Mouse (Mus musculus): ENCODE results near the gene Pepd.

Gene Pepd

DNA sequence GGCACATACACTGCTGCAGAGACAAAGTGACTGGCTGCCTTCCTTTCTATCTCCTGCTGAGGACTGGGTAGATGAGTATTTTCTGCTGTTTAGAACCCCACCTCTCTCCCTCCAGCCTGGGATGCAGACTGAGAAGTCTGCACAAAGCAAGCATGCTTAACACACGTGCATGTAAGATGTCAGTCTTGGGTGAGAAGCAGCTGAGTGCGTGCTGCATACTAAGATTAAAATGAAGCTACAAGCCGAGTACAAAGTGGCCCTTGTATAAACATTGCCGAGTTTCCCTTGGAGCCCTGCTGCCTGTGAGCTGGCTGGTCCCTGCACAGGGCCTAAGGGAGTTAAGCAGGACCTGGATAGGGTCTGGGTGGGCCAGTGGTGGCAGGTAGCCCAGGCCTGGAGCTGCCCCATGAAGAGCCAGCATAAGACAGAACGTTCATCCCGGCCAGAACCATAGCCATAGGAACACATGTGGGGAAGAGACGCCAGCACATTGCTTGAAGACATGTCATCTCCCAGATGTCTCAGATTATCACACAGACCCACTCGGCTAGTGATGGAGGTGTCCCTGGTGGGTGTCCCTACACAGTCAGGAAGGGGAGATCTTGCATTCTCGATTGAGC, 115.7 kb downstream of the Pepd start:
- in situ Hi-C loops (cut with MboI, MseI), result no loop called here

DNA sequence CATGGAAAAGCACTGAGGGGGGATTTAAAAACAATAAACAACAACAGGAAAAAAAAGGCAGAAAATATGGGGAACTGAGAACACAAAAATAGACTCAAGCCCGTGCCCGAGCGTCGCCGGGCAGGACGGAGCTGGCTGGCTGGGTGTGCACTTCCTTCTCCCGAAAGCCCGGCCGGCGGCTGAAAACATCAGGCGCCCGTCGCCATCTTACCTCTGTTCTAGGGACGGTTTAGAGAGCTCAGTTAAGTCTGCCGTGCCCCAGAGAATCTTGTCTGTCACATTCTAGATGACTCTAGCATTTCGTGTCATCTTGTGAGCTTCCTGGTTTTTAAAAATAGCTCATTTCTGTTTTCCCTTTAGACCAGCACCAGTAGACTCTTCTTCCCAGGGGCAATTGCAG, 116.4 kb downstream of the Pepd start:
- in situ Hi-C loops (cut with MboI, MseI), result no loop called here

DNA sequence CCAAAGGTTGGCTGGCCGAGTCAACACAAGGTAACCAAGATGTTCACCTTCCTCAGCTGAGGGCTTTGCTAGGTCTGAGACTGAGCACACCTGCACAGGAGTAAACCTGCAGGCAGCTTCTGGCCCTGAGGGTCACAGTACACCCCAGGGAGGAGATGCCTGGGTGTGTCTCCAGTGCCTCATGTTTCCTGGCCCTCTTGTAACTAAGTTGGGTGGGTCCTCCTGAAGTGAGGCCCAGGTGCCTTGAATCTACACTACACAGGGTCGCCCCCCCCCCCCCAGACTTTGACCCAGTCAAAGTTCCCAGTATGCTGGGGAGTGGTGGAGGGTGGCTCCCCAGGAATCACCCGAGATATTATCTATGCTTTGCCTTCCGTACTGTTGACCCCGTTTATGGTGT, 117.0 kb downstream of the Pepd start:
- in situ Hi-C loops (cut with MboI, MseI), result no loop called here

DNA sequence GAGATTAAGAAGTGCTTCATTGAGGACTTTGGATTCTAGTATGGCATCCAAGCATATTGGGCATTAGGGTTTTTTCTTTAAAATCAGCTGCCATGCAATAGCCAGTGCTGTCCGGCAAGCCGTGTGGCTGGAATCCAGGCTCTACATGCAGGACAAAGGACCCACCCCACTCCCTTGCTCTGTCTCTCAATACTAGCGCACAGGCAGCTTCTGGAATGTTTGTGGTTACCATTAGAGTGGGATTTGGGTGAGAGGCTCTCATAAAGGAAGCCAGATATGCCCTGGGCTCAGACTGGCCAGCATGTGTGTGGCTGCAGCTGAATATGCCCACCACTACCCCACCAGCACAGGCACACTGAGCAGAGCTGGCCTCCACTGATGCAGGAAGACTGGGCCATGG, 117.5 kb downstream of the Pepd start:
- in situ Hi-C loops (cut with MboI, MseI), result loop anchor here in 1 of 2 experiments (5.0 to 10.0 kb wide), 2 partner anchors 143 to 235 kb away; no protein-coding TSS in a partner anchor

DNA sequence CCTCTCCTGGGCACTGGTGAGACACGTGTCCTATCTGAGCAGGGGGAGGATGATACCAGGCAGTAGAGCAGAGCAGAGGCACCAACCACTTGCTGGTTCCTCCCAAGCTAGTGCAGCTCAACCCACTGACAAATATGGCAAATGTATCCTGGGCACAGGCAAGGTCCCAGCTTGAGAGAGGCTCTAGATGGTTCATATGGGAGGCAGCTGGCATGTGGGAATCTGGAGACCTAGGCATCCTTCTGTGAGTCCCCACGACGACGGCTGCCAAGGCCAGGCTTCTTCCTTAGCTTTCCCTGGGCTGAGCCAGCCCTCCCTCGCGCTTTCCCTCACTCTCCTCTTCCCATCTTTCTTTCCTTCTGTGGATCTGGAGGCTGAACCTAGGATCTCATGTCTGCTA, 118.4 kb downstream of the Pepd start:
- in situ Hi-C loops (cut with MboI, MseI), result loop anchor here in 1 of 2 experiments (5.0 to 10.0 kb wide), 2 partner anchors 142 to 234 kb away; no protein-coding TSS in a partner anchor

DNA sequence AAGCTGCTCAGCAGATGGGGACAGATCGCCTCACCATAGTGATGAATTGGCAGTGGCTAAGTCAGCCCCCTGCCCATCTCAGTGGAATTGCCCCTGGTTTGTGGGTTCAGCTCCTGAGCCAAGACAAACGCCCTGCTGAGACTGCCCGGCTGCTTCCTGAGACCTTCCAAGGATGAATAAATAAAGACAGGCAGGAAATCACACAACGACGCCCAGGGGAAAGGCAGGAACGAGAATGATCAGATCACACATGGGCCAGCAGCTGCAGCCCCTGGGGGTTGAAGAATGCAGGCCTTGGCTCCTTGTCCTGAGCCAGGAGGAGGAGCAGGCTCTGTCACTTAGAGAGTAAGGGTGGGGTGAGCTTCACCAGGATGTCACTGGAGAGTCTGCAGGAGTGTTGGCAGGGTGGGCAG, 123.0 kb downstream of the Pepd start:
- in situ Hi-C loops (cut with MboI, MseI), result loop anchor here (5.0 to 10.0 kb wide), 2 partner anchors 137 to 230 kb away; no protein-coding TSS in a partner anchor

DNA sequence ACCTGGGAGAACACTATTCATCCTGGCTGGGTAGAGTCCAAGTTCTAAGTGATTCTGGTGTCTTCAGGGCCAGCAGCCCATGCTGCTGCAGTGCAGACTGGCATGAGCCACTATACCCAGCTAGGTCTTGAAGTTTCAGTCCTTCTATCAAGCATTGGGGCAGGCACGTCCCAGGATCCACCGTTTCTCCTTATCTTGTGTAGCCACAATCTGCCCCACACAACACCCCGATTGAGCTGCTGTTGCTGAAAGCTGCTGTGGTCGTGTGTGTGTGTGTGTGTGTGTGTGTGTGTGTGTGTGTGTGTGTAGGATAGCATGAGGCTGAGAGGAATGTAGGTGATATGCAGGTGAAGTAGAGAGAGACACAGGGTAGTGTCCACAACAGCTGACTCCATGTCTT, 123.4 kb downstream of the Pepd start:
- in situ Hi-C loops (cut with MboI, MseI), result loop anchor here (5.0 to 10.0 kb wide), 2 partner anchors 137 to 229 kb away; no protein-coding TSS in a partner anchor

DNA sequence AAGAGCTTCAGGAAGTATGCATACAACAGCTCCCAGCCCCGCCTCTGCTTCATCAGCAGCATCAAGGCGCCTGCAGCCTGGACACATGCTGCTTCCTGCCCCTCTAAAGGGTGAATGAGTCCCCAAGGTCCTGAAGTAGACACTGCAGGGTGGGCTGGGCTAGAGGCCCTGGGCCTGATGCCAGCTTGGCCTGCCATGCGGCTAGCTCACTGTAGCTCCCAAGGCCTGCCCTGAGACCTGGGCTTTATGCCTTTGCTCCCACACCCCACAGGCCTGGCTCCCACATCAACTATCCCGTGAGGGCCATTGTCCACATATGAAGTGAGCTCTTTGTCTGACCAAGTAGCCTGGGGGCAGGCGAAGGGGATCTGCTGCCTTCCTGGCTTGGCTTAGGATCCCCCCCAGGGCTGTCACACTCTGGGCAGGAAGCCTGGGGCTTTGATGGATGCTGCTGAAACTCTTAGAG, 124.1 kb downstream of the Pepd start:
- in situ Hi-C loops (cut with MboI, MseI), result loop anchor here (5.0 to 10.0 kb wide), 2 partner anchors 136 to 229 kb away; no protein-coding TSS in a partner anchor

DNA sequence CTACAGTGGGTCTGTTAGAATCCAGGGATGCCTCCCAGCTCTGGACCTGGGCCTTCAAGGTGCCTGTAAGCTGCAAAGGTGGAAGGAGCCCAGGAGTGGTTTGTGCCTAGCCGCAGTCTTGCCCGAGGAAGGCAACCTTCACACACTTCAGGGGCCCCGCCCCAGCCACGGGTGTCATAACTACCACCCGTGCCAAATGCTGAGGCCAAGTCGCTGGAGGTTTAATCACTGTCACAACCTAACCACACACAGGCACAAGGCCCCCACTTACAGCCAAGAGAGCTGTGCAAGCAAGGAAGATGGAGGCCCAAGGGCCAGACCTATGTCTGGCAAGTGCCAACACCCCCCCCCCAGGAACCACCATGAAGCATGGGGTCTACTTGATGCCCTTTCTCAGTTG, 125.2 kb downstream of the Pepd start:
- in situ Hi-C loops (cut with MboI, MseI), result loop anchor here (5.0 to 10.0 kb wide), 2 partner anchors 135 to 227 kb away; no protein-coding TSS in a partner anchor

DNA sequence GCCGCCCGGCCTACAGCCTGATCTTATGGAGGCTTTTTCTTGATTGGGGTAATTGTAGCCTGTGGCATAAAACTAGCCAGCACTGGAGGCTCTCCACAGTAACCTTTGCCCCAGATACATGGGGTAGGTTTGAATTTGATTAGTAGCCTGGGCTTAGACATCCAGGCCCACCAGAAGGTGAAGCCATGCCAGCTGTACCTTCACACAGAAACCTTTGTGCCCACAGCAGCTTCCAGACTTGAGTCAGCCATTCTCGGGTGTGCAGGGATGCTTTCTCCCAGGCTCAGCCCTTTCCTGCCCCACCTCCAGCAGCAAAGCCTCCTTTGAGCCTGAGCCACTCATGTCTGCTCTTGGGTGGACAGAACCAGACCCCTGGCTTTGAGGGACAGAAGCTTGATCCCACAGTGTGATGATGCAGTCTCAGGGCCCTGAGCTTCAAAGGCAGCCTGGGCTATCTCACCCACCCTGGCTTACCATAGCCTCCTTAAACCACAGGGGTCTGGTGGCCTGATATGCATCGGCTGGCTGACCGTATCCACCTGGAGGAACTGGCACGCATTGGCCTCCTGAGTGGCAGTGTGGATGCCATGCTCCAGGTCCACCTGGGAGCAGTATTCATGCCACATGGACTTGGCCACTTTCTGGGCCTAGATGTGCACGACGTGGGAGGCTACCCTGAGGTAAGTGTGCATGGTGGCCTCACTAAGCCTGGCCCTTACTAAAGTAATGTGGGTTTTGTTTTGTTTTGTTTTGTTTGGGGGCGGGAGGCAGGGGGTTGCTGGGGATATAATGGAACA, 128.2 kb downstream of the Pepd start:
- in situ Hi-C loops (cut with MboI, MseI), result loop anchor here in 1 of 2 experiments (5.0 kb wide), 1 partner anchor 898 kb away; no protein-coding TSS in a partner anchor

DNA sequence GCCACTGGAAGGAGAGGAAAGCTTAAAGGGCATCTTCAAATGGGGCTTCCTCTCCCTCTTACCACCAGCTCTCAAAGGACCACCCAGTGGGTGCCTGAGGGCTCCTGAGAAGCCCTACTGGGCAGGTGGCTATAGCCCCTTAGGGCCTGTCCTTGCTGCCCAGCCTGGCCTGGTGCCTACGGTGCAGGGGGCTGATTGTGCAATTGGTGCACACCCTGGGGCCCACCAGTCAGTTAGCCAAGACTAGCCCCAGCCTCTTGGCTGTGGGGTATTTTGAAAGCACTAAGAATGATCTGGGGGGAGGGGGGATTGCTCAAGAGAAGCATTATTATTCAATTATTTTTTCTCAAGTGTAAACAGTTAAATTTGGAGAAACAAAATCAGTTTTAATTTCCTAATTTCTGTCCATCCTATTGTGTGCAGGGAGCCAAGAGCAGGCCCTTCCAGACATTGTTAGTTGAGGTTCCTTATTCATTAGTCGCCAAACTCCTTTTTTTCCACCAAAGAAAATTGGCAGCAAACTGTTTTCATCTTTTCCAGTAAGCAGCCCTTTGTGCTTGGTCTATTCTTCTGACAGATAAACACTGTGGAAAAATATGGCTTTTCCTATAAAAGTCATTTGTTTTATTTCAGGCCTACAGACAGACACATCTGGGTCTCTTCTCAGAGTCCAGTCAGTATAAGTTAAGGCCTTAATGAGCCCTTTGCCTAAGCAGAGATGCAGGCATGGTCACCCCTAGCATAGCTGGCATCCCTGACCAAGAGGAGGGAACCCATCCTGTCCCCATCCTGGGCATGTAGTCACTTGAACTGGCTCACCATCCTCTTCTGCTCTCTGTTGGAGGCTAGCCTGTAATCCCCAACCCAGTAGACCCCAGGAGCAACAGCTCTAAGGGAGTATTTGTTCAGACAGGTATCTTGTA, 129.4 kb downstream of the Pepd start:
- in situ Hi-C loops (cut with MboI, MseI), result loop anchor here in 1 of 2 experiments (5.0 kb wide), 1 partner anchor 899 kb away; no protein-coding TSS in a partner anchor

DNA sequence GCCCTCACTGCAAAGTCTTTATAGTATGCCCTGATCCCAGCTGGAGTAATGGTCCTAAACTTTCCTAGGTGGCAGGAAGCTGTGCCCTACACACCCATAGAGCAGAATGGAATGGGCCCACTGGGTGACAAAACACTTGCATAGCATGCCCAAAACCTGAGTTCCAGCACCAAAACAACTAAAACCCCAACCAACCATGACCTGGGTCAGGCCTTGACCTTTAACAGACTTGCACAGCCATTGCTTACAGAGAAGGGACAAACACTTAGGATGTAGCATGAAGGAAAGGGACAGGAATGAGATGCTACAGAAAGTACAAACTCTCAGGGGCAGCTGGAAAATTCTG, 130.0 kb downstream of the Pepd start:
- in situ Hi-C loops (cut with MboI, MseI), result loop anchor here in 1 of 2 experiments (5.0 kb wide), 1 partner anchor 900 kb away; no protein-coding TSS in a partner anchor

DNA sequence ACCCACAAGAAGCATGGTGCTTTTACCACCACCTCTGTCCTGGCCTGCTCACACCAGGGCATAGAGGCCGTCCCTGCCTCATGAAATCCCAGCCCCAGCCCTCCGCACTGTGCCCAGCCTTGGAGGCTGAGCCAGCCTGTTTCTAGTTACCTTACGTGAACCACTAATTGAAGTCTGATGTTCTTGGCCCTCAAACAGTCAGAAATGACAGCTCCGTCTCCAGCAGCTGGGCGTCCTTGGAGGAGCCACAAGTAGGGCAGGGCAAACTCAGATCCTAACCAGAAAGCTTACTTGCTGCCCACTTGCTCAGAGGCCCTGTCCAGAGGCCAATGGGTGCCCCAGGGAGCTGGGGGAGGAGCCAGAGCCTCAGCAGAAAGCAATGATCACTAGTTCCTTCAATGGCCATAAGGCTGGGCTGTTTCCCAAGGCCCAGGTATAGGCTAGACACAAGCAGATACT, 130.6 kb downstream of the Pepd start:
- in situ Hi-C loops (cut with MboI, MseI), result loop anchor here in 1 of 2 experiments (5.0 kb wide), 1 partner anchor 900 kb away; no protein-coding TSS in a partner anchor

DNA sequence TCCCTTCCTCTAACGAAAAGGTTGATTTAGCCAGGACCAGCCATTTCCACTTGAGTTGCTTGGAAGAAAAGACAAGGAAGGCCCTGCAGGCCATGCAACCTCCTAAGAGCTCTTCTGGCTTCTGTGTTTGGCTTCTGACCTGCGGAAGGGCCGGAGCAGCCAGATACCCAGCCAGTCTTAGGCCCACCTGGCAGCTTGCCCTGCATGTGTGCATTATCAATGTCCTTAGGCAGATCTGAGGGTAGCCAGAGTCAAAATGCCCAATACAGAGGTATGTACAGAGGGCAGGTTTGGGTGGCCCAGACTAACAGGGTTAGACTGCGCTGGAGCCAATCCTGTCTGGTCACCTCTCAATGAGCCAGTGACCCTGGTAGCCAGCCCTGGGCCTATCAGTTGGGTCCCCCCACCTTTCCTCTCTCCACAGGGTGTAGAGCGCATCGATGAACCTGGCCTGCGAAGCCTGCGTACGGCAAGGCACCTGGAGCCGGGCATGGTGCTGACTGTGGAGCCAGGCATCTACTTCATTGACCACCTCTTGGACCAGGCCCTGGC, 131.2 kb downstream of the Pepd start:
- in situ Hi-C loops (cut with MboI, MseI), result loop anchor here in 1 of 2 experiments (5.0 kb wide), 1 partner anchor 901 kb away; no protein-coding TSS in a partner anchor

DNA sequence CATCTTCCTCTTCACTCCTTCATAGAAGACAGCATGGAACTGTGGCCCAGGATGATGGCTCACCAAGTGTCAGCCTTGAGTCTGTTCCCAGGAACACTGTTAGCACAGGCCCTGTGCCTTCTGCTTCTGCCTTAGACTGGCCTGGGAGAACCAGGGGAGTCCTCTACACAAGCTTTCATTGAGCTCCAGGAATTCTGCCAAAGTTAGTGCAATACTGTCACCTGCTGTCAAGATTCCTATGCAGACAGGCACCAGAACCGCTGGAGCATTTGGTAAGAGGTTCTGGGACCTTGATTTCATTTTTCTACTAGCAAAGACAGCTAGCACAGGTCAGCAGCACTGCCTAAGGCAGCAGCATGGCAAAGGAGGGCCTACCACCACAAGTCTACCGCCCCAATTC, 132.5 kb downstream of the Pepd start:
- in situ Hi-C loops (cut with MboI, MseI), result loop anchor here in 1 of 2 experiments (5.0 kb wide), 1 partner anchor 902 kb away; no protein-coding TSS in a partner anchor

DNA sequence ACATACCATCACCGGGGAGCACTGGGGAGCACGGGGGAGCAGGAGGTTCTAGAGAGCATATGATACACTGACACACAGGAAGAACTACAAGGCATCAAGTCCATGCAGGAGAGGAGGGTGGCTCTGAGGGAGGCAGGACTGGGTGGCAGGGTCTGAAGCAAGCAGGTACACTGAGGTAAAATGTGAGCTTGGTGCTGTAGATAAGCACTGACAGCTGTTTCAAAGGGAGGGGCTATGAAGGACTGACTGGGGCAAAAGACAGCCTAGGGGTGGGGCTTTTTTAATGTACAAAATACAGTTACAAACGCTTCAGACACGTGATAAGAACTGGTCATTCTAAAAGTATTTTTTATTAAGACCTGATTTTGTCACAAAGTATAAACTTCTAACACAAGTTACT, 133.9 kb downstream of the Pepd start:
- in situ Hi-C loops (cut with MboI, MseI), result no loop called here

DNA sequence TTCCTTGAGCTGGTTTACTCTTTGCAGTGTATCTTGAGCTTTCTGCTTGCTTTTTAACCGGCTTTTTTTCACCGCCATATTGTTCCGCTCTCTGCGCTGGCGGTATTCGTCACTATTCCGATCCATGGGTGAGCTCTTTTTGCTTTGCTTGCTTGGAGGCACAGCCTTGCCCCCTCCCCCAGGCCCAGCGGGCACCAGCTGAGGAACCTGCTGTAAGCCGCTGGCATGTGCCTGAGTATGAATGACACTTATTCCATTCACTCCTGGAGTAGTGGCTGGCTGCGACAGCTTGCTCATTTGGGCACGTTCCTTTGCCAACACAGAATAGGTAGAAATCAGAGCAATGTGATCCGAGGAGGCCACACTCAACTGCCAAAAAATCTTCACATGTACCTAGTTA, 138.4 kb downstream of the Pepd start:
- in situ Hi-C loops (cut with MboI, MseI), result no loop called here

DNA sequence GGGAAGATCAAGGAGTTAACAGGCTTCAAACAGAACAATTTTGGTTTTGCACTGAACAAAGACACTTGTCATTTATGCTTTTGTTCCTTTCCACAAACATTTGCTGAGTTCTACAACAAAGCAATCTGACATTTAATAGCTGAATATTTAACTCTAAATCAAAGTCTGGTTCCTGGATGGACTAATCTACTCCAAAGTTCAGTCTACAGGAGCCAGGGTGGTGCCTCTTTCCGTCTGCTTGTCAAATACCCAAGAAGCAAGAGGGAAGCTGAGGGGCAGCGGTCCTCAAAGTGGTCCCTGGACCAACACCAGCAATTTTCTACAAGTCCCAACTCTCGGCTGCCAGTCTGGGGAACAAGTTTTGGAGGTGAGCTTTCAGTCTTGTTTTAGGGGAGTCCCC, 141.0 kb downstream of the Pepd start:
- in situ Hi-C loops (cut with MboI, MseI), result no loop called here

DNA sequence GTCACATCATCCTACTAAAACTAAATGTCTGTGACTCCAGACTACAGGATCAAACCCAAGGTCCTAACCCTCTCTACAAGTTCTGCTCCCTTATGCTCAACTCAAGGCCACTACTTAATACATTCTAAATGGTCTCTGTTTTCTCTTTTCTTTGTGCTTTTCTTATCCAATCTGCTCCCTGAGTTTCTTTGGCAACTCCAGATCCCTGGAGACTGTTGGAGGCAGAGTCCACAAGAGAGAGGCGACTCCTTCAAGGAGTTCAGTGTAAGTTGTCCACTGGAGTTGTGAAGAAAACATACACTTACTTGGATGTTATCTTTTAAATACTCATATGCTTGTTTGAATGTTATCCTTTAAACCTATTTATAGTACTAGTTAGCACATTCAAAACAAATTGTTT, 142.1 kb downstream of the Pepd start:
- in situ Hi-C loops (cut with MboI, MseI), result no loop called here

DNA sequence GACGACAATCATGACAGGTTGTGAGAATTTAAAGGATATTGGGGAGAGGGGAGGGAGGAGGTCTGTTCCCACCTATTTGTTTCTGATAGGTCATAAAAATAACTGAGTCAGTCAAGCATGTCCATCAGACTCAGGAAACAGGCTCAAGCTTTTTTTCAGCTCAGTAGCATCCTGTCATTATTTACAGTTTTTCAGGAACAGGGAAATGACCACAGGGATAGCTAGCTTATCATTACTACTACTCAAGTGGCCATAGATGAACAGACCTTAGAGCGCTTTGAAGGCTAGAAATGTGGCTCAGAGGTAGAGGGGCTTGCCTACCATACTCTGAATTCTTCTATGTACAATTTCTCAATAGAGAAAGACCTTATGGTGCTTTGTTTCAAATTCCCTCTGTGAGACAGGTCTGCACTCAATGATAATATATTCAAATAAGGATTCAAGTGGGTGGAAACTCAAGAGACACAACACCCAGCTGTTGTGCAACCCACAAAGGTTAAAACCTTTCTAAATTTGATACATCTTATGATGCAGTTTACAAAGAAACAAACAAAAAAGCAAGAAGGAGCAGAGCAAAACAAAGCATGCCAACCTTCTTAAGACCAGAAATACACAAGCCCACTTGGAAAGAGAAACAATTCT, 142.9 kb downstream of the Pepd start:
- in situ Hi-C loops (cut with MboI, MseI), result loop anchor here in 1 of 2 experiments (5.0 kb wide), 1 partner anchor 282 kb away; no protein-coding TSS in a partner anchor
